10 mouse cellular contexts compared by ENCODE assay signal in genomic region chr5:71094776-71095175, GRCm38 (mm10). TPM values are rescaled to one million over a fixed set of nuclear protein-coding genes. Genes with fewer than 3 reads are reported as not detected.
A peak's percentile ranks its signal among the peaks of the same experiment; 100 is the strongest.
DNase-seq lines count a peak whose midpoint lies in the region; ATAC-seq and TF ChIP-seq lines count a peak whose summit lies in the region.
"Had no signal": no experiment of that assay in that cellular context is flagged by ENCODE, and none has a peak within 500 bp of the region (broad histone marks: within the 10 kb centered on the region; RNA-seq: fewer than 3 reads in every experiment).

No protein-coding gene starts in this region.

- H3K27me3 ChIP-seq in heart, embryonic 16.5 days (ENCODE audit: control insufficient read depth, insufficient read depth, low read length), result peaks cover 21% of the 10 kb centered on the region
- peaks cover 4% of the 10 kb centered on the region for H3K27me3 ChIP-seq in ES-Bruce4 (ENCODE audit: control insufficient read depth, insufficient read depth, low read length, poor library complexity, severe bottlenecking)
- H3K27me3 ChIP-seq in forebrain, embryonic 12.5 days, result no peaks in the 10 kb centered on the region
- 0 out of 2 replicates have a peak, but pooled peaks cover 6% of the 10 kb centered on the region for H3K27me3 ChIP-seq in limb, embryonic 14.5 days (ENCODE audit: control insufficient read depth, insufficient read depth, low read length)
- H3K27me3 ChIP-seq: CH12.LX had no signal

- WGBS in heart, embryonic 16.5 days, result 24% methylated on average over 10 of the region's 10 CpGs
- WGBS in forebrain, embryonic 12.5 days, result 21% methylated on average over 10 of the region's 10 CpGs
- WGBS in limb, embryonic 14.5 days, result 24% methylated on average over 10 of the region's 10 CpGs

- no peaks in the 10 kb centered on the region for H3K9me3 ChIP-seq in heart, embryonic 16.5 days (replicated peaks; ENCODE audit: control insufficient read depth, low read length)
- H3K9me3 ChIP-seq in ES-Bruce4 (replicated peaks; ENCODE audit: control insufficient read depth, insufficient read depth, low read length, poor library complexity, severe bottlenecking), result no peaks in the 10 kb centered on the region
- H3K9me3 ChIP-seq in forebrain, embryonic 12.5 days, result no peaks in the 10 kb centered on the region
- H3K9me3 ChIP-seq in limb, embryonic 14.5 days (ENCODE audit: control insufficient read depth, low read length), result no peaks in the 10 kb centered on the region
- H3K9me3 ChIP-seq: liver, embryonic 13.5 days had no signal

- H3K4me1 ChIP-seq in heart, embryonic 16.5 days (ENCODE audit: control insufficient read depth, insufficient read depth, low read length), result 0 out of 2 replicates have a peak, but pooled peaks cover 2% of the 10 kb centered on the region
- no peaks in the 10 kb centered on the region for H3K4me1 ChIP-seq in ES-Bruce4 (ENCODE audit: control insufficient read depth, insufficient read depth, low read length)
- H3K4me1 ChIP-seq in forebrain, embryonic 12.5 days, result peaks cover 12% of the 10 kb centered on the region
- H3K4me1 ChIP-seq in limb, embryonic 14.5 days (ENCODE audit: control insufficient read depth, insufficient read depth, low read length), result no peaks in the 10 kb centered on the region
- H3K4me1 ChIP-seq: liver, embryonic 13.5 days had no signal

- no peak overlapping the region for H3K27ac ChIP-seq in heart, embryonic 16.5 days (ENCODE audit: low read length)
- H3K27ac ChIP-seq in ES-Bruce4 (ENCODE audit: insufficient read depth, low read length), result no peak overlapping the region
- peak overlapping the region; percentile 82; the same call in 1 of the 2 replicates for H3K27ac ChIP-seq in forebrain, embryonic 12.5 days
- no peak overlapping the region for H3K27ac ChIP-seq in limb, embryonic 14.5 days (replicated peaks; ENCODE audit: low read depth, low read length)
- H3K27ac ChIP-seq: liver, embryonic 13.5 days had no signal

- no peak for DNase-seq in heart, postnatal 4 days
- no peak for DNase-seq in limb, embryonic 14.5 days (ENCODE audit: low spot score)
- no peak for DNase-seq in thymus, postnatal 4 days
- DNase-seq in layer of hippocampus, adult 9-10 months (ENCODE audit: low spot score), result no peak
- DNase-seq: liver, embryonic 13.5 days had no signal

- no peaks in the 10 kb centered on the region for H3K36me3 ChIP-seq in heart, embryonic 16.5 days (ENCODE audit: control insufficient read depth, insufficient read depth)
- H3K36me3 ChIP-seq in ES-Bruce4 (ENCODE audit: control insufficient read depth, insufficient read depth, low read length, poor library complexity, severe bottlenecking), result no peaks in the 10 kb centered on the region
- no peaks in the 10 kb centered on the region for H3K36me3 ChIP-seq in forebrain, embryonic 12.5 days (replicated peaks)
- no peaks in the 10 kb centered on the region for H3K36me3 ChIP-seq in limb, embryonic 14.5 days (ENCODE audit: control insufficient read depth, insufficient read depth, low read length)
- H3K36me3 ChIP-seq: liver, embryonic 13.5 days had no signal

- TF ChIP-seq CTCF in ES-Bruce4 (IDR thresholded peaks at IDR 0.05; ENCODE audit: low read depth, low read length), result no peak

- no peak for TF ChIP-seq EP300 in ES-Bruce4 (IDR thresholded peaks at IDR 0.05; ENCODE audit: insufficient read depth, low read depth, low read length)

- no peak overlapping the region for H3K9ac ChIP-seq in heart, embryonic 16.5 days (ENCODE audit: low read length)
- no peak overlapping the region for H3K9ac ChIP-seq in ES-Bruce4 (ENCODE audit: low read depth, poor library complexity, severe bottlenecking)
- peak overlapping the region; percentile 85 for H3K9ac ChIP-seq in forebrain, embryonic 12.5 days
- H3K9ac ChIP-seq in limb, embryonic 14.5 days (ENCODE audit: low read depth, low read length, severe bottlenecking), result no peak overlapping the region
- H3K9ac ChIP-seq: liver, embryonic 13.5 days had no signal

- H3K4me3 ChIP-seq in heart, embryonic 16.5 days (ENCODE audit: low read length), result peak overlapping the region; percentile 63
- peak overlapping the region; percentile 72 for H3K4me3 ChIP-seq in ES-Bruce4 (ENCODE audit: low read depth, low read length)
- peak overlapping the region; percentile 76 for H3K4me3 ChIP-seq in forebrain, embryonic 12.5 days (replicated peaks)
- peak overlapping the region; percentile 52 for H3K4me3 ChIP-seq in limb, embryonic 14.5 days (replicated peaks; ENCODE audit: low read length)

- peak overlapping the region; percentile 98 for H3K4me2 ChIP-seq in heart, embryonic 16.5 days (ENCODE audit: low read depth, low read length)
- peak overlapping the region; percentile 84 for H3K4me2 ChIP-seq in forebrain, embryonic 12.5 days
- H3K4me2 ChIP-seq in limb, embryonic 14.5 days (replicated peaks; ENCODE audit: low read depth, low read length, severe bottlenecking), result peak overlapping the region; percentile 88

- no peak for TF ChIP-seq POLR2A in ES-Bruce4 (IDR thresholded peaks at IDR 0.05; ENCODE audit: insufficient read depth, low read length)
- no peak for TF ChIP-seq POLR2A in limb, embryonic 14.5 days (IDR thresholded peaks at IDR 0.05; ENCODE audit: borderline replicate concordance, extremely low read depth, insufficient read depth, insufficient read length)

- no peak for ATAC-seq in heart, embryonic 16.5 days (replicated peaks; ENCODE audit: extremely low read depth, insufficient read depth, low FRiP score)
- ATAC-seq in forebrain, embryonic 12.5 days (ENCODE audit: low FRiP score), result no peak
- ATAC-seq in limb, embryonic 14.5 days (ENCODE audit: low FRiP score, low read depth), result no peak
- ATAC-seq in monocyte, adult 5-6 weeks (replicated peaks; ENCODE audit: insufficient number of reproducible peaks, low FRiP score, low TSS enrichment, poor library complexity, severe bottlenecking), result no peak

RNA-seq across cellular contexts. Expression of gene Gabra2, which starts 0.9 kb away (rescaled TPM):
- 0.11 and 0.14 TPM in 2 replicates for polyA plus RNA-seq in heart, embryonic 16.5 days (2015; fragmentation: Nextera tagmentation; extraction: Ambion mirVana)
- not detected for total RNA-seq in heart, postnatal 4 days (2021)
- 0.33 TPM in 1 of 2 replicates, not detected in the other for polyA plus RNA-seq in ES-Bruce4 (2011; ENCODE audit: insufficient read depth, insufficient read length, low read depth, missing spikeins)
- polyA plus RNA-seq in forebrain, embryonic 12.5 days (2016; fragmentation: Nextera tagmentation; extraction: Ambion mirVana), result 14.0 and 16.8 TPM in 2 replicates
- polyA plus RNA-seq in limb, embryonic 14.5 days (2012; rRNA removed), result 0.40 and 0.63 TPM in 2 replicates
- 0.54 and 1.2 TPM in 2 replicates for polyA plus RNA-seq in limb, embryonic 14.5 days (2014; fragmentation: Nextera tagmentation; extraction: Ambion mirVana)
- not detected in 3 replicates for total RNA-seq in monocyte, adult 5-6 weeks (2017)
- total RNA-seq: CH12.LX had no signal
- polyA plus RNA-seq: liver, embryonic 13.5 days had no signal
